Mouse (Mus musculus) limb, embryonic 13.5 days (tissue): ENCODE measurements at regions not wholly inside any gene's neighbourhood (a gene's known extent, or its start where the extent isn't known, plus 50 kb on each side); places are given as distances from the start of the nearest gene placed in this dataset.
"Not testable (repeated sequence)": the region's sequence is repeated elsewhere in the genome, so short reads cannot be mapped to it uniquely, and the experiment has no call there.

Source experiments
- ATAC-seq: fragments of 200-750 bp; cut with Nextera tagmentation; 2 replicates; pipeline ENCODE4 v1.8.0; 2017; ENCODE audit warnings: low read depth, moderate number of reproducible peaks, moderate TSS enrichment; ENCODE audit not compliant: low FRiP score
- H3K27ac ChIP-seq: fragments of 300-500 bp; sonication (generic); 2 replicates; pipeline ENCODE4 v1.5.1; 2015; ENCODE audit warnings: inconsistent platforms, mild to moderate bottlenecking, moderate library complexity
- H3K27me3 ChIP-seq: fragments of 300-500 bp; sonication (generic); 2 replicates; pipeline ENCODE4 v1.6.1; 2015; ENCODE audit warnings: mild to moderate bottlenecking, inconsistent platforms
- H3K36me3 ChIP-seq: fragments of 300-500 bp; sonication (generic); 2 replicates; pipeline ENCODE4 v1.6.1; 2015; ENCODE audit warnings: inconsistent platforms, mild to moderate bottlenecking, moderate library complexity
- H3K4me1 ChIP-seq: fragments of 300-500 bp; sonication (generic); 2 replicates; pipeline ENCODE4 v1.6.1; 2015; ENCODE audit warnings: inconsistent platforms
- H3K4me2 ChIP-seq: fragments of 300-500 bp; sonication (generic); replicated peaks from 2 replicates; pipeline ENCODE4 v1.6.1; 2015; ENCODE audit warnings: inconsistent platforms, mild to moderate bottlenecking, moderate library complexity
- H3K4me3 ChIP-seq: fragments of 300-500 bp; sonication (generic); 2 replicates; pipeline ENCODE4 v1.5.1; 2015; ENCODE audit warnings: moderate library complexity, mild to moderate bottlenecking, inconsistent platforms
- H3K9ac ChIP-seq: fragments of 300-500 bp; sonication (generic); 2 replicates; pipeline ENCODE4 v1.6.1; 2015; ENCODE audit warnings: mild to moderate bottlenecking, inconsistent platforms
- H3K9me3 ChIP-seq: fragments of 300-500 bp; sonication (generic); 2 replicates; pipeline ENCODE4 v1.6.1; 2016; ENCODE audit warnings: inconsistent platforms
- WGBS: fragments of 180-500 bp; shearing (Covaris S2); methylation state at CpG from one replicate; pipeline ENCODE4 v1.1.7; 2015; 5-methylcytosine and 5-hydroxymethylcytosine counted together

DNA sequence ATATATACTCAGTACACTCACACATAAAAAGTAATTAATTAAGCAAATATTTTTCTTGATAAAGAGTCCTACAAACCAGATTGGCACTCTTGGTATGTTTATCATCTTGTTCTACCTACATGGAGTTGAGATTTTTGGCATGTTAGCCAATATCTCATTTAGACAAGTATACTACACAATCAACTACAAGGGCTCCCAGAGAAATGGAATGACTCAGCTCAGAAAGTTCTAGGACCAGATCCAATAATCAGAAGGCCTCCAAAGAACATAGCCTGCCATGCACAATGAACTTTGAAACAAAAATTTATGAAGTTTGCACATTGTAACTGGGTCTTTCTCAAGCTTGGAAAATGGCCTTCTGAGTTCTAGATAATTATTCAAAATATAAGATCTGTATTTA lies 100.0 kb upstream of the Tbl1x start:
- Histone ChIP-seq H3K4me1 (no peaks in the 10 kb centered on the region), H3K27ac (no peak overlapping the region), H3K27me3 (no peaks in the 10 kb centered on the region), H3K36me3 (no peaks in the 10 kb centered on the region), H3K4me3 (no peak overlapping the region), H3K9ac (no peak overlapping the region), H3K9me3 (no peaks in the 10 kb centered on the region), H3K4me2 (no peak overlapping the region)
- no peak for ATAC-seq

- no peaks in the 10 kb centered on the region for H3K36me3 ChIP-seq
- no peak overlapping the region for H3K9ac ChIP-seq
- no peaks in the 10 kb centered on the region for H3K9me3 ChIP-seq
- H3K27ac ChIP-seq = no peak overlapping the region
- no peak for ATAC-seq
- H3K4me2 ChIP-seq = no peak overlapping the region
- H3K4me1 ChIP-seq = no peaks in the 10 kb centered on the region
- H3K27me3 ChIP-seq = no peaks in the 10 kb centered on the region
- H3K4me3 ChIP-seq = no peak overlapping the region
These were observed 96.7 kb upstream of the Tbl1x start for GRCm38 (mm10) chrX:77414156-77414555.

GRCm38 (mm10) chrX:77417766-77418165 lies 93.0 kb upstream of the Tbl1x start:
- no peak overlapping the region for H3K4me2 ChIP-seq
- no peaks in the 10 kb centered on the region for H3K36me3 ChIP-seq
- H3K27ac ChIP-seq = no peak overlapping the region
- ATAC-seq = no peak
- H3K9me3 ChIP-seq = no peaks in the 10 kb centered on the region
- no peaks in the 10 kb centered on the region for H3K4me1 ChIP-seq
- no peaks in the 10 kb centered on the region for H3K27me3 ChIP-seq
- no peak overlapping the region for H3K4me3 ChIP-seq
- H3K9ac ChIP-seq = no peak overlapping the region

DNA sequence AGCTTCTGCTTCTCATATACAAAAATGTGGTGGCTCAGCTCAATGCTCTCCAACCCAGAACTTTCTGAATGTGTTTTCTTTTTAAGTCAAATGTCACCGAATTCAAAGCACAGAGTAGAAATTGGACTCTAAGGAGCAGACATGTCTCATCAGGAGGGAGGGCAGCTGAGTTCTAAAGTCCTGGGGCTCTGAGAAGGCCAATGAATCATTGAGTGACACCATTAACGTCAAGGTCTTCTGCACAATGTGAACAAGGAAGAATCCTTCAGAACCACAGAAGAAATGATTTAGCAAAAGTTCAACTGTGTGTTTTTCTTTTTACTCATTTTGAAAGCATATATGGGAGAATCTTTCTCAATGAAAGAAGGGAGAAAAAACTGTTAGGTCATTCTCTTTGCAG lies 88.6 kb upstream of the Tbl1x start:
- ATAC-seq = no peak
- Histone ChIP-seq H3K9me3 (no peaks in the 10 kb centered on the region), H3K36me3 (no peaks in the 10 kb centered on the region), H3K9ac (no peak overlapping the region), H3K27me3 (no peaks in the 10 kb centered on the region), H3K27ac (no peak overlapping the region), H3K4me3 (no peak overlapping the region), H3K4me1 (no peaks in the 10 kb centered on the region), H3K4me2 (no peak overlapping the region)
- WGBS = 49% methylated on average over 2 of the region's 2 CpGs

GRCm38 (mm10) chrX:77424792-77425727 lies 85.8 kb upstream of the Tbl1x start:
- no peak overlapping the region for H3K9ac ChIP-seq
- no peaks in the 10 kb centered on the region for H3K36me3 ChIP-seq
- H3K4me2 ChIP-seq = no peak overlapping the region
- no peaks in the 10 kb centered on the region for H3K9me3 ChIP-seq
- H3K4me1 ChIP-seq = no peaks in the 10 kb centered on the region
- WGBS = 78% methylated on average over 3 of the region's 3 CpGs
- H3K4me3 ChIP-seq = no peak overlapping the region
- no peaks in the 10 kb centered on the region for H3K27me3 ChIP-seq
- ATAC-seq = no peak
- no peak overlapping the region for H3K27ac ChIP-seq

DNA sequence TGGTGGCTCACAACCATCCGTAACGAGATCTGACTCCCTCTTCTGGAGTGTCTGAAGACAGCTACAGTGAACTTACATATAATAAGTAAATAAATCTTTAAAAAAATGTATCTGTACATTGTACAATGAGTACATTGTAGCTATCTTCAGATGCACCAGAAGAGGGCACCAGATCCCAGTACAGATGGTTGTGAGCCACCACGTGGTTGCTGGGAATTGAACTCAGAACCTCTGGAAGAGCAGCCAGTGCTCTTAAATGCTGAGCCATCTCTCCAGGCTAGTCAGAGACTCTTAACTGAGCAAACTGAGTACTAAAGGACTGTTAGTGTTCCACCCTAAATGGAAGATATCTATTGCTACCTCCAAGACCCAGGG lies 85.1 kb upstream of the Tbl1x start:
- H3K36me3 ChIP-seq, H3K27ac ChIP-seq, H3K9ac ChIP-seq, H3K9me3 ChIP-seq, H3K4me1 ChIP-seq, H3K4me3 ChIP-seq, ATAC-seq, H3K4me2 ChIP-seq, H3K27me3 ChIP-seq: not testable (repeated sequence)
- 67% methylated on average over 3 of the region's 3 CpGs for WGBS

- ATAC-seq, H3K27me3 ChIP-seq: not testable (repeated sequence)
- 85% methylated on average over 6 of the region's 6 CpGs for WGBS
These were observed 84.0 kb upstream of the Tbl1x start for GRCm38 (mm10) chrX:77426836-77427235.

DNA sequence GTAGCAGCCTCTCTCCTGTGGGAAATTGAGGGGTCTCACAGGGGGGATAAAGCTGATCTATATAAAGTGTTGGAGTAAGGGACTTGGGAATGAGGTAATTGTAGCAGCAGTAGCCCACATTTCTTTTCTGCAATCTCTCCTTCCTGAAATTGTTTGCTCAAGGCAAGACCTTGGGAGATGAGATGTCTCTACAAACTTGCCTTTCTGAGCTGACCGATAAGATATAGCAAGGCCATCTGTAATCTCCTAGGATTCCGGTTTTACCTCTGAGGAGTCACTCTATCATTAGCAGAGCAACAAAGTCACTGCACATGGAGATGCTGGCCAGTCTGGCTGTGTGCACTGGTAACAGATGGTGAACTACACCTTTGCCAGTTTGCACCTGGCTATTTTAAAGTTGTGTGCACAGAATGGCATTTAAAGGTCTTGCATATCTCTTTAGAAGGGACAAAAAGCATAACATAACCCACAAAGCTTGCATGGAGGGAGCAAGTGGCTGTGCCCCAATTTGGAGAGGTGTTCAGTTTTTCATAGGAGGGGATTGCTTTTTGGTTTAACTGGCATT lies 78.7 kb upstream of the Tbl1x start:
- Histone ChIP-seq H3K9me3 (no peaks in the 10 kb centered on the region), H3K36me3 (no peaks in the 10 kb centered on the region), H3K4me1 (peaks cover 5% of the 10 kb centered on the region; the same call in 1 of the 2 replicates), H3K4me3 (no peak overlapping the region), H3K27ac (peak overlapping the region; percentile 39; the same call in 1 of the 2 replicates), H3K4me2 (no peak overlapping the region), H3K9ac (no peak overlapping the region), H3K27me3 (no peaks in the 10 kb centered on the region)
- ATAC-seq = no peak
- WGBS = 81% methylated on average over 2 of the region's 2 CpGs

More at GRCm38 (mm10) chrX:77426836-77427235, 84.0 kb upstream of the Tbl1x start:
- H3K4me3 ChIP-seq, H3K9ac ChIP-seq, H3K36me3 ChIP-seq, H3K4me1 ChIP-seq, H3K27ac ChIP-seq, H3K4me2 ChIP-seq, H3K9me3 ChIP-seq: not testable (repeated sequence)

DNA sequence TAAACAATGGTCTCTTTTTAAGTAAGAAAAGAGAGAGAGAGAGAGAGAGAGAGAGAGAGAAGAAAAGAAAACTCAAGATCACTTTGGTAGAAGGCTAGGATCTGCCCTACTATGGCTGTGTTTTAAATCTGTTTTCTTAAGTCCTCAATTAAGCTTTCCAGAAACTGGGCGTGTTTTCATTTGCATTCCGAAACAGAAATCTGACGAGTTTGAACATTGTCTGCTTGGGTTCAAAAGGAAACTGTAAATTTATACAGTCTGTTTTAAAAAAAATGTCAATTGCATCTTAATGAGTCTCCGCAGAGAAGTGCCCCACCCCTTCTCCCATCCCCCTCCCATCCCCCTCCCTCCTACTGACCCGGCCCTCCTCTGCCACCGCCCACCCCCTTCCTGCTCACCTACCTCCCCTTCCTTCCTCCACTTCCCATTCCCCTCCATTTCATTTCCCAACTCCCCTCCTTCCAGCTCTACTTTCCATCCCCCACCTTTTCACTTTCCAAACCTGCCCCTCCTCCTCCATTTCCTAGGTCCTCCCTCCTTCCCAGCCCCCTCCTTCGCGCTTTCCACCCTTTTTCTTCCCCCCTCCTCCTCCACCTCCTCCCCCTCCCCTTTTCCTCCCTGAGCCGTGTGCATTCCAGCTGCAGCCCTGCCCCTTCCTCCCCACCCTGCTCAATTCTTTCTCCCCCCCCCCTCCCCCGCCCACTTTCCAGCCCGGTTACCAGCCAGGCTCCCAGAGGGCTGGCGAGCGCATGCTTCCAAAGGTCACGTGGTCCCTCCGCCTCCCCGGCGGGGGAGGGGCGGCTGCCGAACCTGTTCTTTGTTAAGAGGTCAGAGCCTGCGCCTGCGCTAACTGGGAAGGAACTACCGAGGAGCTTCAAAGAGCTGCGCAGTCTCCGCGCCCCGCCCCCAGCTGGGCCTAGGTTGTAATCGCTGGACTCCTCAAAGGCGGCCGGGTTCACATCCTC lies 77.7 kb upstream of the Tbl1x start:
- peak overlapping the region; percentile 46 for H3K4me2 ChIP-seq
- peak overlapping the region; percentile 73; the same call in 1 of the 2 replicates for H3K27ac ChIP-seq
- 13% methylated on average over 20 of the region's 29 CpGs for WGBS
- H3K4me1 ChIP-seq = peaks cover 5% of the 10 kb centered on the region; the same call in 1 of the 2 replicates
- H3K27me3 ChIP-seq = no peaks in the 10 kb centered on the region
- H3K36me3 ChIP-seq = no peaks in the 10 kb centered on the region
- ATAC-seq = peak; percentile 95
- H3K4me3 ChIP-seq = peak overlapping the region; percentile 16; the same call in 1 of the 2 replicates
- no peaks in the 10 kb centered on the region for H3K9me3 ChIP-seq
- H3K9ac ChIP-seq = no peak overlapping the region

DNA sequence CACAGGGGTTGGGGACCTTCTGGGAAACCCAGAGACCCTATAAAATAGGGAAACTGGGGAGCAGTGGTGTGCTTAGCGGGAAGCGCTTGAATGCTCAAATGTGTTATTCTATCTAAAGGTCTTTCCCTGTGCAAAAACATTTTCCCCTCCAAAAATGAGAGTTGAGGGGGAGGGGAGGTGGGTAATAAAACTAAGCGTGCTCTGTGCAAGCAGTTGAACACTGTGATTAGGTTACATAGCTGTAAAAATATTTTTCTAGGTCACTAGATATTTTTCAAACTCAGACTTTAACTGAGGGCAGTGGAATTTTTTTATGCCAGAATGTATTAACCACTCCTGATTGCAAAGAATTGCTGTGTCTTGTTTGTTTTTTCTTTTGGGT lies 77.0 kb upstream of the Tbl1x start:
- Histone ChIP-seq H3K27me3 (no peaks in the 10 kb centered on the region), H3K4me3 (peak overlapping the region; percentile 16; the same call in 1 of the 2 replicates), H3K9ac (no peak overlapping the region), H3K4me1 (peaks cover 5% of the 10 kb centered on the region; the same call in 1 of the 2 replicates), H3K4me2 (peak overlapping the region; percentile 46), H3K27ac (peak overlapping the region; percentile 73), H3K9me3 (no peaks in the 10 kb centered on the region), H3K36me3 (no peaks in the 10 kb centered on the region)
- WGBS = 17% methylated on average over 3 of the region's 3 CpGs
- ATAC-seq = peak; percentile 87

DNA sequence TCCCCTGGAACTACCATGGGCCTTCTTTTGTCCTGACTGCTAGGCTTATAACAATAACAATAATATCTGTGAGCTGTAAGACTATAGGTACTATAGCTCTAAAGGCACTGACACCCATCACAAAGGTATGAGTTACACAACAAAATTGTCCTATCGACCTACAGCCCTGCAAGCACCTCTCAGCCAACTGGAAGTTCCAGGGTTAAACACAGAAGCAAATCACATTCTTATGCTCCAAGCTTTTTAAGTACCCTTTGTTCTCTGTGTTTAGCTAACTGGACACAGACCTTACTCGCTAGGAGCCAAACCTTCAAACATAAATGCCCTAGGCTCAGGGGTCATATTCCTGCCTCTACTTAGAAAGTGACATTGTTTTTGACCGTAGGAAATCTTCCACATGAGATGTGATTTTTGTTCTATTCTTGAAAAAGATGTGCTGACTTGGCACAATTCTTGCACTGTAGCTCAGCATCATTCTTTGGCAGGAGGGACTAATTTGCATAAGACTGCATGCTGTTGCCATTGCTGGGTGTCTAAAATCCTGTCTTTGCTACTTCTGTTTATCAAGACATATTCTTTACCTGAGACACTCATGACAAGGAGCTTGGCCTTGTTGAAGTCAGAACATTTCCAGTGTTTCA lies 66.8 kb upstream of the Tbl1x start:
- 31% methylated on average over 3 of the region's 3 CpGs for WGBS
- Histone ChIP-seq H3K9ac (no peak overlapping the region), H3K36me3 (no peaks in the 10 kb centered on the region), H3K4me3 (no peak overlapping the region), H3K9me3 (no peaks in the 10 kb centered on the region), H3K4me2 (no peak overlapping the region), H3K4me1 (no peaks in the 10 kb centered on the region), H3K27me3 (no peaks in the 10 kb centered on the region), H3K27ac (no peak overlapping the region)
- no peak for ATAC-seq
